Mouse (Mus musculus) hindbrain, embryonic 15.5 days (tissue): Measurements from ENCODE around the gene Pitpnm2. TPM values are rescaled to one million over a fixed set of nuclear protein-coding genes. Genes with fewer than 3 reads are reported as not detected.
A peak's percentile ranks its signal among the peaks of the same experiment; 100 is the strongest.

Source experiments
- ATAC-seq: fragments of 200-750 bp; cut with Nextera tagmentation; 2 replicates; pipeline ENCODE4 v1.8.0; 2017; ENCODE audit warnings: low read depth, moderate number of reproducible peaks, moderate TSS enrichment; ENCODE audit not compliant: low FRiP score
- H3K27ac ChIP-seq: fragments of 300-500 bp; sonication (generic); replicated peaks from 2 replicates; pipeline ENCODE4 v1.5.1; 2015; ENCODE audit warnings: mild to moderate bottlenecking, inconsistent platforms
- H3K27me3 ChIP-seq: fragments of 300-500 bp; sonication (generic); 2 replicates; pipeline ENCODE4 v1.6.1; 2015; ENCODE audit warnings: control low read depth, inconsistent platforms
- H3K36me3 ChIP-seq: fragments of 300-500 bp; sonication (generic); 2 replicates; pipeline ENCODE4 v1.6.1; 2015; ENCODE audit warnings: control low read depth, inconsistent platforms
- H3K4me1 ChIP-seq: fragments of 300-500 bp; sonication (generic); replicated peaks from 2 replicates; pipeline ENCODE4 v1.6.1; 2015; ENCODE audit warnings: control low read depth, inconsistent platforms
- H3K4me2 ChIP-seq: fragments of 300-500 bp; sonication (generic); 2 replicates; pipeline ENCODE4 v1.6.1; 2015; ENCODE audit warnings: moderate library complexity, mild to moderate bottlenecking, inconsistent platforms
- H3K4me3 ChIP-seq: fragments of 300-500 bp; sonication (generic); 2 replicates; pipeline ENCODE4 v1.5.1; 2015; ENCODE audit warnings: mild to moderate bottlenecking, inconsistent platforms
- H3K9ac ChIP-seq: fragments of 300-500 bp; sonication (generic); 2 replicates; pipeline ENCODE4 v1.6.1; 2015; ENCODE audit warnings: inconsistent platforms
- H3K9me3 ChIP-seq: fragments of 300-500 bp; sonication (generic); 2 replicates; pipeline ENCODE4 v1.6.1; 2016; ENCODE audit warnings: control low read depth, inconsistent platforms
- WGBS: fragments of 180-500 bp; shearing (Covaris S2); methylation state at CpG from one replicate; pipeline ENCODE4 v1.1.7; 2015; 5-methylcytosine and 5-hydroxymethylcytosine counted together
- polyA plus RNA-seq: library from polyadenylated mRNA; unstranded; fragments of >200 nt; fragmentation: Nextera tagmentation; extraction: Ambion mirVana; gene quantifications from 2 replicates; pipeline ENCODE4 v1.2.1, GENCODE M21; 2015

The Pitpnm2 gene
- polyA plus RNA-seq, 1 experiment from 2014 or later = 10.8 TPM

- H3K9ac ChIP-seq = no peak overlapping the region
- peaks cover 43% of the 10 kb centered on the region for H3K36me3 ChIP-seq
- H3K27me3 ChIP-seq = no peaks in the 10 kb centered on the region
- no peak for ATAC-seq
- no peak overlapping the region for H3K4me3 ChIP-seq
- WGBS = 79% methylated on average over 4 of the region's 4 CpGs
- H3K27ac ChIP-seq = no peak overlapping the region
- no peaks in the 10 kb centered on the region for H3K4me1 ChIP-seq
- no peak overlapping the region for H3K4me2 ChIP-seq
- no peaks in the 10 kb centered on the region for H3K9me3 ChIP-seq
These were observed 13.7 kb upstream of the Pitpnm2 start for GRCm38 (mm10) chr5:124263246-124263645.

GRCm38 (mm10) chr5:124262090-124262489 lies 12.5 kb upstream of the Pitpnm2 start:
- H3K27ac ChIP-seq = no peak overlapping the region
- no peaks in the 10 kb centered on the region for H3K27me3 ChIP-seq
- H3K9ac ChIP-seq = no peak overlapping the region
- H3K4me3 ChIP-seq = no peak overlapping the region
- peaks cover 53% of the 10 kb centered on the region for H3K36me3 ChIP-seq
- H3K4me1 ChIP-seq = no peaks in the 10 kb centered on the region
- H3K9me3 ChIP-seq = no peaks in the 10 kb centered on the region
- 99% methylated on average over 4 of the region's 4 CpGs for WGBS
- ATAC-seq = no peak
- H3K4me2 ChIP-seq = no peak overlapping the region

- no peak for ATAC-seq
- WGBS = 52% methylated on average over 2 of the region's 2 CpGs
These were observed 9.6 kb upstream of the Pitpnm2 start for GRCm38 (mm10) chr5:124259133-124259532.

GRCm38 (mm10) chr5:124258026-124258425 lies 8.5 kb upstream of the Pitpnm2 start:
- H3K27ac ChIP-seq = no peak overlapping the region
- no peaks in the 10 kb centered on the region for H3K9me3 ChIP-seq
- no peak overlapping the region for H3K4me3 ChIP-seq
- 90% methylated on average over 1 of the region's 1 CpGs for WGBS
- H3K4me2 ChIP-seq = no peak overlapping the region
- H3K9ac ChIP-seq = no peak overlapping the region
- peaks cover 47% of the 10 kb centered on the region for H3K36me3 ChIP-seq
- H3K27me3 ChIP-seq = no peaks in the 10 kb centered on the region
- no peak for ATAC-seq
- H3K4me1 ChIP-seq = no peaks in the 10 kb centered on the region

More at GRCm38 (mm10) chr5:124259133-124259532, 9.6 kb upstream of the Pitpnm2 start:
- Histone ChIP-seq H3K27ac (no peak overlapping the region), H3K27me3 (no peaks in the 10 kb centered on the region), H3K9ac (no peak overlapping the region), H3K4me3 (no peak overlapping the region), H3K4me1 (no peaks in the 10 kb centered on the region), H3K4me2 (no peak overlapping the region), H3K9me3 (no peaks in the 10 kb centered on the region), H3K36me3 (peaks cover 56% of the 10 kb centered on the region)

- ATAC-seq = no peak
- H3K9ac ChIP-seq = no peak overlapping the region
- H3K4me1 ChIP-seq = peaks cover 7% of the 10 kb centered on the region
- WGBS = 91% methylated on average over 7 of the region's 7 CpGs
- H3K4me2 ChIP-seq = no peak overlapping the region
- H3K9me3 ChIP-seq = no peaks in the 10 kb centered on the region
- peaks cover 35% of the 10 kb centered on the region for H3K36me3 ChIP-seq
- H3K27me3 ChIP-seq = no peaks in the 10 kb centered on the region
- H3K27ac ChIP-seq = no peak overlapping the region
- no peak overlapping the region for H3K4me3 ChIP-seq
These were observed 5.6 kb upstream of the Pitpnm2 start for GRCm38 (mm10) chr5:124255141-124255540.

GRCm38 (mm10) chr5:124253555-124253954 lies 4.0 kb upstream of the Pitpnm2 start:
- H3K9ac ChIP-seq = no peak overlapping the region

GRCm38 (mm10) chr5:124252580-124253320 lies 3.2 kb upstream of the Pitpnm2 start:
- Histone ChIP-seq H3K4me3 (no peak overlapping the region), H3K27me3 (no peaks in the 10 kb centered on the region)
- 88% methylated on average over 13 of the region's 13 CpGs for WGBS

More at GRCm38 (mm10) chr5:124253555-124253954, 4.0 kb upstream of the Pitpnm2 start:
- Histone ChIP-seq H3K4me3 (no peak overlapping the region), H3K36me3 (peaks cover 29% of the 10 kb centered on the region), H3K27me3 (no peaks in the 10 kb centered on the region), H3K27ac (no peak overlapping the region), H3K9me3 (no peaks in the 10 kb centered on the region), H3K4me2 (no peak overlapping the region), H3K4me1 (peaks cover 14% of the 10 kb centered on the region)
- no peak for ATAC-seq
- 84% methylated on average over 8 of the region's 8 CpGs for WGBS

GRCm38 (mm10) chr5:124251070-124251469 lies 1.5 kb upstream of the Pitpnm2 start:
- WGBS = 82% methylated on average over 5 of the region's 5 CpGs
- H3K27ac ChIP-seq = no peak overlapping the region
- ATAC-seq = no peak

More at GRCm38 (mm10) chr5:124252580-124253320, 3.2 kb upstream of the Pitpnm2 start:
- no peak overlapping the region for H3K4me2 ChIP-seq
- H3K4me1 ChIP-seq = peaks cover 23% of the 10 kb centered on the region
- no peak overlapping the region for H3K9ac ChIP-seq
- H3K27ac ChIP-seq = no peak overlapping the region
- ATAC-seq = no peak
- peaks cover 21% of the 10 kb centered on the region for H3K36me3 ChIP-seq
- no peaks in the 10 kb centered on the region for H3K9me3 ChIP-seq

GRCm38 (mm10) chr5:124248845-124249613 lies 531 bp downstream of the Pitpnm2 start:
- peak overlapping the region; percentile 88 for H3K4me2 ChIP-seq
- peak overlapping the region; percentile 80 for H3K27ac ChIP-seq
- H3K27me3 ChIP-seq = no peaks in the 10 kb centered on the region
- 0 out of 2 replicates have a peak, but pooled peaks cover 8% of the 10 kb centered on the region for H3K36me3 ChIP-seq
- H3K9ac ChIP-seq = peak overlapping the region; percentile 77
- H3K4me1 ChIP-seq = peaks cover 32% of the 10 kb centered on the region
- under 1% methylated on average over 28 of the region's 77 CpGs for WGBS
- H3K4me3 ChIP-seq = peak overlapping the region; percentile 54
- ATAC-seq = peak; percentile 49
- no peaks in the 10 kb centered on the region for H3K9me3 ChIP-seq

More at GRCm38 (mm10) chr5:124251070-124251469, 1.5 kb upstream of the Pitpnm2 start:
- no peaks in the 10 kb centered on the region for H3K9me3 ChIP-seq
- H3K4me3 ChIP-seq = no peak overlapping the region
- no peak overlapping the region for H3K9ac ChIP-seq
- H3K4me1 ChIP-seq = peaks cover 32% of the 10 kb centered on the region
- H3K36me3 ChIP-seq = peaks cover 8% of the 10 kb centered on the region; the same call in 1 of the 2 replicates
- H3K27me3 ChIP-seq = no peaks in the 10 kb centered on the region
- H3K4me2 ChIP-seq = no peak overlapping the region

GRCm38 (mm10) chr5:124247986-124248626 lies 1.5 kb downstream of the Pitpnm2 start:
- Histone ChIP-seq H3K27me3 (no peaks in the 10 kb centered on the region), H3K27ac (peak overlapping the region; percentile 80; the same call in 1 of the 2 replicates), H3K9me3 (no peaks in the 10 kb centered on the region), H3K4me1 (peaks cover 32% of the 10 kb centered on the region), H3K4me2 (peak overlapping the region; percentile 88), H3K4me3 (peak overlapping the region; percentile 54), H3K36me3 (0 out of 2 replicates have a peak, but pooled peaks cover 8% of the 10 kb centered on the region), H3K9ac (peak overlapping the region; percentile 77)
- 16% methylated on average over 9 of the region's 9 CpGs for WGBS
- no peak for ATAC-seq

GRCm38 (mm10) chr5:124247296-124247695 lies 2.3 kb downstream of the Pitpnm2 start:
- Histone ChIP-seq H3K27ac (peak overlapping the region; percentile 21; the same call in 1 of the 2 replicates), H3K4me1 (peaks cover 37% of the 10 kb centered on the region), H3K4me3 (no peak overlapping the region), H3K36me3 (0 out of 2 replicates have a peak, but pooled peaks cover 8% of the 10 kb centered on the region), H3K9ac (no peak overlapping the region), H3K27me3 (no peaks in the 10 kb centered on the region), H3K9me3 (no peaks in the 10 kb centered on the region), H3K4me2 (peak overlapping the region; percentile 88)
- 53% methylated on average over 7 of the region's 7 CpGs for WGBS
- no peak for ATAC-seq
